Mouse (Mus musculus): ENCODE data around the gene H2-Ab1.

DNA sequence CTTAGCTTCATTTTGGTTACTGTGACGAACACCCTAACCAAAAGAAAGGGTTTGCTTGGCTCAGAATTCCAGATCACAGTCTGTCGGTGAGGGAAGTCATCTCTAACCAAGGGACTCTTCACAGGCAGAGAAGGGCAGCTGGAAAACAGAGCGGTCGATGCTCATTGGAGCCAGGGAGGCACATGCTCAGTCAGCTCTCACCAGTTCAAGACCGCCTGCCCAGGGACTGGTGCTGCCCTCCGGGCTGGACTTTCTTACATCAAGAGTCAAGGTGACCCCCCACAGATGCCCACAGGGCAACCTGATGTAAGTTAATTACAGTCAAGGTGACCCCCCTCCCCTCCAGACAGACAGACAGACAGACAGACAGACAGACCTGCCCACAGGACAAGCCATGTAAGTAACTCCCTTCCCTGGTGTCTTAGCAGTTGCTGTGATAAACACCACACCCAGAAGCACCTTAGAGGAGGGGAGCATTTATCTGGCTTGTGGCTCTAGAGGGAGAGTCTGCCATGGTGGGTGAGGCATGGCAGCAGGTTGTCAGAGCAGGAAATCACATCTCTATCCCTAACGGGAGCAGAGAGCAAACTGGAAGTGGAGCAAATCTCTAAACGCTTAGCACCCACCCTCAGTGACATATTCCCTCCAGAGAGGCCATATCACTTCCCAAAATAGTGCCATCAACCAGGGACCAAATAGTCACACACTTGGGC, 40.1 kb upstream of the H2-Ab1 start:
- TF ChIP-seq CTCF (IDR thresholded peaks at IDR 0.05; ENCODE audit: control insufficient read depth, insufficient read depth, low read length) (no peak), POLR2A (IDR thresholded peaks at IDR 0.05; ENCODE audit: borderline replicate concordance, control insufficient read depth, low read depth, low read length) (no peak)

Data from bone marrow, adult 2 months (tissue).